Mouse (Mus musculus): ENCODE measurements around the gene Lbh. TPM values are rescaled to one million over a fixed set of nuclear protein-coding genes. Genes with fewer than 3 reads are reported as not detected.

Lbh gene
- polyA plus RNA-seq, 1 experiment from 2014 or later = 8.6 TPM

GRCm38 (mm10) chr17:72907211-72907610 is 10.9 kb upstream of the Lbh start:
- DNase-seq (ENCODE audit: low spot score) (no peak), ATAC-seq (ENCODE audit: low FRiP score) (no peak)
- Histone ChIP-seq H3K27me3 (ENCODE audit: control insufficient read depth, insufficient read depth, low read length) (no peaks in the 10 kb centered on the region), H3K4me1 (replicated peaks; ENCODE audit: control insufficient read depth, insufficient read depth, low read length) (no peaks in the 10 kb centered on the region), H3K4me3 (ENCODE audit: low read depth, low read length) (no peak overlapping the region), H3K36me3 (ENCODE audit: control insufficient read depth, insufficient read depth, low read length) (no peaks in the 10 kb centered on the region), H3K9ac (ENCODE audit: low read depth, low read length) (no peak overlapping the region), H3K9me3 (ENCODE audit: control insufficient read depth, low read length) (no peaks in the 10 kb centered on the region), H3K4me2 (replicated peaks; ENCODE audit: low read depth, low read length) (no peak overlapping the region), H3K27ac (ENCODE audit: low read depth, low read length) (no peak overlapping the region)
- WGBS = 84% methylated on average over 9 of the region's 9 CpGs

- Histone ChIP-seq H3K36me3 (ENCODE audit: control insufficient read depth, insufficient read depth, low read length) (no peaks in the 10 kb centered on the region), H3K4me2 (replicated peaks; ENCODE audit: low read depth, low read length) (no peak overlapping the region), H3K9ac (ENCODE audit: low read depth, low read length) (no peak overlapping the region), H3K27ac (ENCODE audit: low read depth, low read length) (no peak overlapping the region), H3K4me3 (ENCODE audit: low read depth, low read length) (no peak overlapping the region), H3K9me3 (ENCODE audit: control insufficient read depth, low read length) (no peaks in the 10 kb centered on the region), H3K4me1 (replicated peaks; ENCODE audit: control insufficient read depth, insufficient read depth, low read length) (no peaks in the 10 kb centered on the region), H3K27me3 (ENCODE audit: control insufficient read depth, insufficient read depth, low read length) (no peaks in the 10 kb centered on the region)
- DNase-seq (ENCODE audit: low spot score) = no peak
- WGBS = 83% methylated on average over 8 of the region's 8 CpGs
- ATAC-seq (ENCODE audit: low FRiP score) = no peak
Measured at GRCm38 (mm10) chr17:72907777-72908176, 10.3 kb upstream of the Lbh start.

GRCm38 (mm10) chr17:72908561-72908960 is 9.5 kb upstream of the Lbh start:
- no peak overlapping the region for H3K4me3 ChIP-seq (ENCODE audit: low read depth, low read length)
- WGBS = 90% methylated on average over 3 of the region's 3 CpGs
- no peaks in the 10 kb centered on the region for H3K27me3 ChIP-seq (ENCODE audit: control insufficient read depth, insufficient read depth, low read length)
- H3K4me2 ChIP-seq (replicated peaks; ENCODE audit: low read depth, low read length) = no peak overlapping the region
- DNase-seq (ENCODE audit: low spot score) (no peak), ATAC-seq (ENCODE audit: low FRiP score) (no peak)
- H3K27ac ChIP-seq (ENCODE audit: low read depth, low read length) = no peak overlapping the region
- H3K36me3 ChIP-seq (ENCODE audit: control insufficient read depth, insufficient read depth, low read length) = no peaks in the 10 kb centered on the region
- no peaks in the 10 kb centered on the region for H3K4me1 ChIP-seq (replicated peaks; ENCODE audit: control insufficient read depth, insufficient read depth, low read length)
- H3K9me3 ChIP-seq (ENCODE audit: control insufficient read depth, low read length) = no peaks in the 10 kb centered on the region
- no peak overlapping the region for H3K9ac ChIP-seq (ENCODE audit: low read depth, low read length)

GRCm38 (mm10) chr17:72909061-72909852 is 8.8 kb upstream of the Lbh start:
- no peaks in the 10 kb centered on the region for H3K27me3 ChIP-seq (ENCODE audit: control insufficient read depth, insufficient read depth, low read length)
- H3K4me2 ChIP-seq (replicated peaks; ENCODE audit: low read depth, low read length) = no peak overlapping the region
- no peak for DNase-seq (ENCODE audit: low spot score)
- no peak for ATAC-seq (ENCODE audit: low FRiP score)
- 88% methylated on average over 7 of the region's 7 CpGs for WGBS
- H3K36me3 ChIP-seq (ENCODE audit: control insufficient read depth, insufficient read depth, low read length) = no peaks in the 10 kb centered on the region
- H3K4me3 ChIP-seq (ENCODE audit: low read depth, low read length) = no peak overlapping the region
- H3K27ac ChIP-seq (ENCODE audit: low read depth, low read length) = no peak overlapping the region
- H3K4me1 ChIP-seq (replicated peaks; ENCODE audit: control insufficient read depth, insufficient read depth, low read length) = no peaks in the 10 kb centered on the region
- H3K9me3 ChIP-seq (ENCODE audit: control insufficient read depth, low read length) = no peaks in the 10 kb centered on the region
- H3K9ac ChIP-seq (ENCODE audit: low read depth, low read length) = no peak overlapping the region

- H3K4me1 ChIP-seq (replicated peaks; ENCODE audit: control insufficient read depth, insufficient read depth, low read length) = no peaks in the 10 kb centered on the region
- 74% methylated on average over 11 of the region's 11 CpGs for WGBS
- no peaks in the 10 kb centered on the region for H3K9me3 ChIP-seq (ENCODE audit: control insufficient read depth, low read length)
- no peak overlapping the region for H3K4me3 ChIP-seq (ENCODE audit: low read depth, low read length)
- no peak for DNase-seq (ENCODE audit: low spot score)
- no peak for ATAC-seq (ENCODE audit: low FRiP score)
- no peaks in the 10 kb centered on the region for H3K36me3 ChIP-seq (ENCODE audit: control insufficient read depth, insufficient read depth, low read length)
- no peak overlapping the region for H3K9ac ChIP-seq (ENCODE audit: low read depth, low read length)
- H3K27me3 ChIP-seq (ENCODE audit: control insufficient read depth, insufficient read depth, low read length) = no peaks in the 10 kb centered on the region
- no peak overlapping the region for H3K27ac ChIP-seq (ENCODE audit: low read depth, low read length)
- H3K4me2 ChIP-seq (replicated peaks; ENCODE audit: low read depth, low read length) = no peak overlapping the region
Measured at GRCm38 (mm10) chr17:72911283-72911682, 6.8 kb upstream of the Lbh start.

GRCm38 (mm10) chr17:72911751-72912150 is 6.4 kb upstream of the Lbh start:
- DNase-seq (ENCODE audit: low spot score) = no peak
- Histone ChIP-seq H3K9ac (ENCODE audit: low read depth, low read length) (no peak overlapping the region), H3K9me3 (ENCODE audit: control insufficient read depth, low read length) (no peaks in the 10 kb centered on the region), H3K4me3 (ENCODE audit: low read depth, low read length) (no peak overlapping the region), H3K27me3 (ENCODE audit: control insufficient read depth, insufficient read depth, low read length) (no peaks in the 10 kb centered on the region), H3K4me2 (replicated peaks; ENCODE audit: low read depth, low read length) (no peak overlapping the region), H3K4me1 (replicated peaks; ENCODE audit: control insufficient read depth, insufficient read depth, low read length) (no peaks in the 10 kb centered on the region), H3K27ac (ENCODE audit: low read depth, low read length) (no peak overlapping the region), H3K36me3 (ENCODE audit: control insufficient read depth, insufficient read depth, low read length) (no peaks in the 10 kb centered on the region)
- ATAC-seq (ENCODE audit: low FRiP score) = no peak
- 59% methylated on average over 1 of the region's 1 CpGs for whole genome bisulfite sequencing

- no peak overlapping the region for H3K27ac ChIP-seq (ENCODE audit: low read depth, low read length)
- ATAC-seq (ENCODE audit: low FRiP score) (no peak), DNase-seq (ENCODE audit: low spot score) (no peak)
- H3K4me2 ChIP-seq (replicated peaks; ENCODE audit: low read depth, low read length) = no peak overlapping the region
- no peaks in the 10 kb centered on the region for H3K4me1 ChIP-seq (replicated peaks; ENCODE audit: control insufficient read depth, insufficient read depth, low read length)
- H3K27me3 ChIP-seq (ENCODE audit: control insufficient read depth, insufficient read depth, low read length) = no peaks in the 10 kb centered on the region
- no peaks in the 10 kb centered on the region for H3K9me3 ChIP-seq (ENCODE audit: control insufficient read depth, low read length)
- H3K4me3 ChIP-seq (ENCODE audit: low read depth, low read length) = no peak overlapping the region
- no peaks in the 10 kb centered on the region for H3K36me3 ChIP-seq (ENCODE audit: control insufficient read depth, insufficient read depth, low read length)
- H3K9ac ChIP-seq (ENCODE audit: low read depth, low read length) = no peak overlapping the region
- 74% methylated on average over 2 of the region's 2 CpGs for WGBS
Measured at GRCm38 (mm10) chr17:72914082-72914481, 4.0 kb upstream of the Lbh start.

GRCm38 (mm10) chr17:72917241-72918030 is 669 bp upstream of the Lbh start:
- peak overlapping the region; percentile 73 for H3K4me3 ChIP-seq (ENCODE audit: low read depth, low read length)
- ATAC-seq (ENCODE audit: low FRiP score) = peak; percentile 23
- no peaks in the 10 kb centered on the region for H3K36me3 ChIP-seq (ENCODE audit: control insufficient read depth, insufficient read depth, low read length)
- no peaks in the 10 kb centered on the region for H3K27me3 ChIP-seq (ENCODE audit: control insufficient read depth, insufficient read depth, low read length)
- peak; percentile 75 for DNase-seq (ENCODE audit: low spot score)
- H3K27ac ChIP-seq (ENCODE audit: low read depth, low read length) = peak overlapping the region; percentile 67
- peak overlapping the region; percentile 95 for H3K9ac ChIP-seq (ENCODE audit: low read depth, low read length)
- H3K4me1 ChIP-seq (replicated peaks; ENCODE audit: control insufficient read depth, insufficient read depth, low read length) = no peaks in the 10 kb centered on the region
- 1% methylated on average over 37 of the region's 37 CpGs for WGBS
- peak overlapping the region; percentile 77 for H3K4me2 ChIP-seq (replicated peaks; ENCODE audit: low read depth, low read length)
- H3K9me3 ChIP-seq (ENCODE audit: control insufficient read depth, low read length) = no peaks in the 10 kb centered on the region

Measured in hindbrain, embryonic 11.5 days (tissue).